Mouse (Mus musculus): ENCODE measurements around the gene Meis1. TPM values are rescaled to one million over a fixed set of nuclear protein-coding genes. Genes with fewer than 3 reads are reported as not detected.

Meis1 gene
- polyA plus RNA-seq, 1 experiment from 2014 or later: 2.8 TPM

DNA sequence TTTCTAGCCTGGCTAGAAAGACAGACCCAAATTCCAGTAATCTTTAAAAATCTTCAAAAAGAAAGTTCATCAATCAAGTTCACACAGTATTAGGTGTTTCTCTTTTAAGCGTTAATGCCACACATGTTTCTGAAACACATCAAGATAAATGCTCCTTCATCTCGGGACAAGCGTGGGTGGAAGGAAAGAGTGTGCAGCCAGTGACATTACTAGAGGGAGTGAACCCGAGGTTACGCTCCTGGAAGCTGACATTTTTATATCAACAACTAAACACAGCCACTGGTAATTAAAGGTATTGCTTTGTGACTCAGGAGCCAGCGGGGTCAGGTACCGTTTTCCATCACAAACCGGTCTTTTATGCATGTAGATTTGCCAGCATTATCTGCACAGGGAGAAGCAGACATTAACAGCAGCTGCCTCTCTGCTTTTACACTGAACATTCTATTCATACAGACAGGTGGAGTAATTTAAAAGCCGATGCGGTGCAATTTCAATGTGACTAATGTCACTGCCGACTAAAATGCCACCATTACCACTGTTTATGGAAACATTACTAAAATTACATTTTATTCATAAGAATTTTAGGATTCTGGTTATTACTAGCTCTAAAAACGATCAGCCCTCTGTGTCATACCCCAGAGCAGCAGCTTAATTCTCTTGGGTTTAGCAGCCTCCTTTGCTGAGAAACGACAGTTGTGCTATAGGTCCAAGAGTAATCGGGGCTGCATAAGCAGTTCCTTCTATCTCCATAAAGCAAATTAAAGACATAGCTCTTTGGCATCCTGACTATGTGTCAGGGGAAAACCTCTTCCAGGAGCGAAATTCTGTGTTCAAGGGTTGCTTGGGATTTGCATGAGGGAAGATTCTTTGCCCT lies 87.5 kb downstream of the Meis1 start:
- no peak overlapping the region for H3K4me3 ChIP-seq (ENCODE audit: inconsistent target)
- 93% methylated on average over 14 of the region's 15 CpGs for WGBS (ENCODE audit: missing documents)
- no peaks in the 10 kb centered on the region for H3K36me3 ChIP-seq (ENCODE audit: inconsistent target)
- H3K79me2 ChIP-seq (ENCODE audit: inconsistent target): no peaks in the 10 kb centered on the region
- H3K27ac ChIP-seq: no peak overlapping the region

DNA sequence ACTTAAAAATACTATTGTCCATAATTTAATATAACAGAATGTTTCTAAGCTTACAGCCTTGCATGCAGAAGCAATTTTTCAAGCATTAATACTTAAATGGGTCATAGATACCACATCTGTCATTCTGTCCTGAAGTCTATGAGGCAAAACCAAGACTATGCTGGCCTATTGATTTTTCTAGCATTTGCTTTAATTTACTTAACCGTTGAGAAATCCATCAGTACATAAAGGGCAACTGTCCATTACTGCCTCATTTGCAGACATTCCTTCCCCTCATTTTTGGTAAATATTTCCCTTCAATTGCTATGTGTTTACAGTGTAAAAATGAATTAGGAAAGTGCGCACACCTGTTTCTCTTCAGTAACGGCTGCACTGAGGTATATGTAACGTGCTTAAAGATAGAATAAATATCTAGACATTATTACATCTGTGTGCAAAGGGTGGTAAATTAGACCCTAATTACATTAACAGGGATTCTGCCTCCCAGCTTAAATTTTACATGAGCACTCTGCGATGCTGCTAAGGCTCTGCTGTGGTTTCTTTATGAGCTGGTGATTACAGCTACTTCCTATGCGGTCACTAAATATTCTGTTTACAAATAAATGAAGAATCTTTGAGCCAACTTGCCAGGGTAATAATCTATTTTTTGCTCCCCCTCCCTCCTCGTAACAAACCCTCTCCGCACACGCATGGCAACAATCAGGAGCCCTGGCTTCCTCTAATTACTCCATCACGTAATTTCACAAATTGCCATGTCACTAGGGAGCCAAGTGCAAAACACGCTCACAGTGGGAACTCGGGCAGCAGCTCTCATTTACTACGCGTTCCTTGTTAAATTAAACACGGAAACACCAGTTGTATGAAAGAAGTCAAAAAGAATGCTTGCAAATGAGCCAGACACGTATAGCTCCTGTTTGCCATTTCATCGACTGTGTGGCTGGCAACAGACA lies 88.7 kb downstream of the Meis1 start:
- Histone ChIP-seq H3K27ac (no peak overlapping the region), H3K79me2 (ENCODE audit: inconsistent target) (no peaks in the 10 kb centered on the region), H3K36me3 (ENCODE audit: inconsistent target) (no peaks in the 10 kb centered on the region), H3K4me3 (ENCODE audit: inconsistent target) (no peak overlapping the region)
- 93% methylated on average over 17 of the region's 17 CpGs for WGBS (ENCODE audit: missing documents)

DNA sequence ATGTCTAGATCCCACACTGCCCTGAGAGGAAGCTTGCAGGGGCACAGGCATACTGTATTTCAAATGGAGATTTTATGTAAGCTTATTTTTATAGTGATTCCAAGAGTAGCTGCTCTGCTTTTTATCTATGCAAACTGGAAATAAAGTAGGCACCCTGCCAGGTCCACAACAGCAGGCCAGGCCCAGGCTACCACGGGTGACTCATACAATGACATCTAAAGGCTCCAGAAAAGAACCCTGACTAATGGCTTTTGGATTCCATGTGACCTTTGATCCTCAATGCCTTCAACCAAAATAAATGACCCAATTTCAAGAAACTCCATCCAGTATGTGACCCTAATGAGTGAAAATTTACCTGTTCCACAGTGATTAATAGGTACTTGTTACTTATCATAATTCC lies 91.4 kb downstream of the Meis1 start:
- no peaks in the 10 kb centered on the region for H3K36me3 ChIP-seq (ENCODE audit: inconsistent target)
- 0% methylated on average over 1 of the region's 1 CpGs for WGBS (ENCODE audit: missing documents)
- no peaks in the 10 kb centered on the region for H3K79me2 ChIP-seq (ENCODE audit: inconsistent target)
- 0 out of 2 replicates have a peak overlapping the region, but pooled peaks have one; percentile 13 for H3K27ac ChIP-seq
- no peak overlapping the region for H3K4me3 ChIP-seq (ENCODE audit: inconsistent target)

DNA sequence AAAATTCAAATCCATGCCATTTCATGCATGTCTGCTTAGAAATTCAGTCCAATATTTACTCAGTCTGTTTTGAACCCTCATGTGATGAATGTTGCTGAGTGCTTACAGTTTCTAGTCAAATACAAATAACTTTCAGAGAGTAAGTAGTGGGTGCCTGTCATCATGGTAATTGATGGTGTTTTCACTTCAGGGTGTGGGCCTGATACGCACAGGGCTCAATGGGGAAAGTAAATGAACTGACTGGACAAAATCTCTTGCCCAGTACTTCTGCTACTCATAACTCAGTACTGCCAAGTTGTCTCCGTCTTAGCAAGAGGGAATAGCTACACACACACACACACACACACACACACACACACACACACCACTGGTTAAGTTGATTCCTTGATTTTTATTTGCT lies 92.0 kb downstream of the Meis1 start:
- Histone ChIP-seq H3K27ac (0 out of 2 replicates have a peak overlapping the region, but pooled peaks have one; percentile 13), H3K79me2 (ENCODE audit: inconsistent target) (no peaks in the 10 kb centered on the region), H3K4me3 (ENCODE audit: inconsistent target) (no peak overlapping the region), H3K36me3 (ENCODE audit: inconsistent target) (no peaks in the 10 kb centered on the region)
- WGBS (ENCODE audit: missing documents): 82% methylated on average over 2 of the region's 2 CpGs

DNA sequence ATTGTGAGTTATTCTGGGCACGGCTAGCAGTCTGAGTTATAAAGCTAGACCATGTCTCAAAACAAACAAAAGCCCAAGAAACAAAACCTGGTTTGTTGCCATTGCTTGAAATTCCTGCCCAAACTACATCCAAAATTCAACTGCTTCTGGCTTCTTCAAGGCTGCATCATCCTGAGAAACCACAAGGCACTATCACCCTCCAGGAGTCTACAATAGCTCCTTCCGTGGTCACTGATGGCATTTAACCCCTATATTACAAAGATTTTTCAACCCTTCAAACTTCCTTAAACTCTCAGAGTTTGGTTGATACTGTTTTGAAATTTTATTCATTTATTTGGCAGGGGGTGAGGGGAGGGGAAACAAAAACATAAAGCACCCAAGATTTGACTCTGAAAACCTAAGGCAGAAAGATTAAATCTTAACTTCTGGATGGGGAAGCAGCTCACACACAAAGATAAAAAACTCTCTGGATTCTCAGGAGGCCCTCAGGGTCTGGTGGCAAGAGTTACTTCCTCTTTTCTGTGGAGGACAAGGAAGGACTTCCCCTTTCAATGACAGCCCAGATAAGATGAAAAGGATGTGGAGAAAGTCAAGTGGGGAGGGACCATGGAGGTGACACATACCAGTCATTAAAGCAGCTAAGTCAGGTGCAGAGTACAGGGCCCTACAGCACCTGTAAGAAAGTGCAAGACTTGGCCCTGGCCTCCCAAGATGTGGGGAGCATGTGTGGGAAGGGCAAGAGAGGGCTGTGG lies 94.0 kb downstream of the Meis1 start:
- WGBS (ENCODE audit: missing documents): 3% methylated on average over 2 of the region's 2 CpGs

DNA sequence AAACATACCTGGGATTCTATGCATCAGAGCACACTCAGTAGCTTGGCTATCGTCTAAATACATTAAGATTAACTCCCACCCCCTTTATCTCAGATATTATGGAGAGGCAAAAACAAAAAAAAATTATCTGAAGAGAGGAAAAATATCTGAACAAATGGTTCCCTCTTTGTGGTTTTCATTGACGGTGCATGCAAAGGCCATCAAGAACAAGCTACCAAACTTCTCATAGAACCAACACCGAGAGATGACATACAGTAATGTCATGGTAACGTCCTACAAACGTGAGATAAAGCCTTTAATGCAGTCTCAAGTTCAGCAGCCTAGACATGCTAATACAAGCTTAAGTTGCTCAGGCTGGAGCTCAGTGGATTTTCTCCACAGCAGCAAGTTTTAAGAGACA lies 95.5 kb downstream of the Meis1 start:
- 46% methylated on average over 5 of the region's 5 CpGs for WGBS (ENCODE audit: missing documents)
- Histone ChIP-seq H3K36me3 (ENCODE audit: inconsistent target) (no peaks in the 10 kb centered on the region), H3K4me3 (ENCODE audit: inconsistent target) (no peak overlapping the region), H3K27ac (no peak overlapping the region), H3K79me2 (ENCODE audit: inconsistent target) (no peaks in the 10 kb centered on the region)

More for the DNA sequence above, 94.0 kb downstream of the Meis1 start:
- Histone ChIP-seq H3K79me2 (ENCODE audit: inconsistent target) (no peaks in the 10 kb centered on the region), H3K27ac (peak overlapping the region; percentile 38), H3K4me3 (ENCODE audit: inconsistent target) (no peak overlapping the region), H3K36me3 (ENCODE audit: inconsistent target) (no peaks in the 10 kb centered on the region)

DNA sequence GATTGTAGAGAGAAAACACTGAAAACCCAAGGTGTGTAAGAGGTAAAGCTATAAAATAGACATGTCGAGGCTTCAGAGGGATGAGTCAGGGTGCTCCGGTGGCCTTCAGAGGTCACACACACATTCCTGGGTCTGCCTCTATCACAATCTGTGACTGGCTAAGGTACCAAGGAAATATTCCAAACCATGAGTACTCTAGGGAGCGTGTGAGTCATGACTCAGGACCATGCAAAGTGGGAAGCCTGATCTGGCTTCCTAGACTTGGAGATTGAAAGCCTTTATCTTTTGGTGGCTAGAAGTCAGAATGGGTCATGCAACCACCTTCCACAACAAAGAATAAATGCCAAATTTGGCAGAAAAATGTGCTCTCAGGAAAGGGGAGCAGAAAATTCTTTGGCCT lies 98.1 kb downstream of the Meis1 start:
- no peaks in the 10 kb centered on the region for H3K79me2 ChIP-seq (ENCODE audit: inconsistent target)
- 100% methylated on average over 3 of the region's 3 CpGs for WGBS (ENCODE audit: missing documents)

DNA sequence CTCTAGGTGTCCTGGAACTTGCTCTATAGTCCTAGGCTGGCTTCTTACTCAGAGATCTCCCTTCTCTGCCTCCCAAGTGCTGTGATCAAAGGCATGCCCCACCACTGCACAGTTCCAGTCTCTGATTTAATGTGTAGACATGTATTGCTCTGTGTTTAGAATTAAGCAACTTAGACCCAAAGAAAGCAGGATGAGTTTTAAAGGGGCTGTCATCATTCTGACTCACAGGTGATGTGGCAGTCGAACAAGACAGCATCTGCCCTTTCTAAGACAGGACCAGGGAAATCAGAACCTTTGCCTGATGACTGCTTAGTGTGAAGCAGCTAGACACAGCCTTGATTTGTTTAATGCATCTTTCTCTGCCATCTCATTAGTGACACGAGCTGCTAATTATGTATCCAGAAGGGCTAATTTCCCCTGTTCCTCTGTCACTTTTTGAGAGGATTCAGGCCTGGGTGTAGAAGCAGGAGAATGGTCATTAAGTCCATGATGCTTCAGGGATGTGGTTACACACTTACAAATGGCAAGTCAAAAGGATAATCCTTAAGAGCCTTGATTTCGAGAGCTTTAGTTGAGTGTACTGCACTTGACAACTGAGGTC lies 99.5 kb downstream of the Meis1 start:
- no peak overlapping the region for H3K4me3 ChIP-seq (ENCODE audit: inconsistent target)
- no peaks in the 10 kb centered on the region for H3K36me3 ChIP-seq (ENCODE audit: inconsistent target)
- no peak overlapping the region for H3K27ac ChIP-seq
- no peaks in the 10 kb centered on the region for H3K79me2 ChIP-seq (ENCODE audit: inconsistent target)
- WGBS (ENCODE audit: missing documents): 100% methylated on average over 3 of the region's 3 CpGs

More for the DNA sequence above, 98.1 kb downstream of the Meis1 start:
- H3K27ac ChIP-seq: no peak overlapping the region
- H3K36me3 ChIP-seq (ENCODE audit: inconsistent target): no peaks in the 10 kb centered on the region
- H3K4me3 ChIP-seq (ENCODE audit: inconsistent target): no peak overlapping the region

DNA sequence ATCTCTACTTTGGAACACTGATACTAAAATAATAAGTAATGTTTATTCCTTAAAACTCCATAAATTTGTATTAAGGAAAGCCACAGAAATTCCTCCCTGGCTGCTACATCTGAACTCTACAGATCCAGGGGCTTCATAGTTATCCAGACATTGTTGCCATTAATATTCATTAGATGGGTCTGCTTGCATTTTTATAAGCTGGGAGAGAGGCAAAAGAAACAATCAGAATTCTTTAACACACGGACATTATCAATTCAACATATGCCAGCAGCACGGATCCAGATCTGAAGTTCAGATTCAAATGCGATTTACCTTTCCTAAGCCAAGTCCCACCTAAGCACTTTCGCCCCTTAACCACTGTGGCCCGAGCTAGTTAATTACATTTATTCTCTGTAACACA lies 100.9 kb downstream of the Meis1 start:
- Histone ChIP-seq H3K79me2 (ENCODE audit: inconsistent target) (no peaks in the 10 kb centered on the region), H3K27ac (no peak overlapping the region), H3K36me3 (ENCODE audit: inconsistent target) (no peaks in the 10 kb centered on the region), H3K4me3 (ENCODE audit: inconsistent target) (no peak overlapping the region)
- WGBS (ENCODE audit: missing documents): 91% methylated on average over 5 of the region's 5 CpGs

DNA sequence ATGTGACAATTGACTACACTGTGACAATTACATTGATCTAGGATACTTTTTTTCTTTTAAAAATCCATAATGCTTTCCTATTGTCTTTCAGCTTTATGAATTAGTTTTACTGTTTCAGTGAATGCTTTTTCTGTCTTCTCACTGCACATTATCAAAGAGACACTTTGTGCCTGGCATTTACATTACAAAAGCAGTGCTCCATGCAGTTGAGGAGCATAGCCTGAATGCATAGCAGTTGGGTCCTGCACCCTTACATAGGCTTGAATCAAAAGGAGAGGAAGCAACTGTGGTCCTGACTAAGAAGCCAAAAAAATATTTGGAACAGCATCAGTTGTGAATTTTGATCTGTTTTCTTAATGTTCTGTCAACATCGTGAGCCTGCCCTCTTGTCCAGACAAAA lies 105.5 kb downstream of the Meis1 start:
- WGBS (ENCODE audit: missing documents): 100% methylated on average over 1 of the region's 1 CpGs
- H3K4me3 ChIP-seq (ENCODE audit: inconsistent target): no peak overlapping the region
- H3K27ac ChIP-seq: no peak overlapping the region
- H3K79me2 ChIP-seq (ENCODE audit: inconsistent target): no peaks in the 10 kb centered on the region
- no peaks in the 10 kb centered on the region for H3K36me3 ChIP-seq (ENCODE audit: inconsistent target)

DNA sequence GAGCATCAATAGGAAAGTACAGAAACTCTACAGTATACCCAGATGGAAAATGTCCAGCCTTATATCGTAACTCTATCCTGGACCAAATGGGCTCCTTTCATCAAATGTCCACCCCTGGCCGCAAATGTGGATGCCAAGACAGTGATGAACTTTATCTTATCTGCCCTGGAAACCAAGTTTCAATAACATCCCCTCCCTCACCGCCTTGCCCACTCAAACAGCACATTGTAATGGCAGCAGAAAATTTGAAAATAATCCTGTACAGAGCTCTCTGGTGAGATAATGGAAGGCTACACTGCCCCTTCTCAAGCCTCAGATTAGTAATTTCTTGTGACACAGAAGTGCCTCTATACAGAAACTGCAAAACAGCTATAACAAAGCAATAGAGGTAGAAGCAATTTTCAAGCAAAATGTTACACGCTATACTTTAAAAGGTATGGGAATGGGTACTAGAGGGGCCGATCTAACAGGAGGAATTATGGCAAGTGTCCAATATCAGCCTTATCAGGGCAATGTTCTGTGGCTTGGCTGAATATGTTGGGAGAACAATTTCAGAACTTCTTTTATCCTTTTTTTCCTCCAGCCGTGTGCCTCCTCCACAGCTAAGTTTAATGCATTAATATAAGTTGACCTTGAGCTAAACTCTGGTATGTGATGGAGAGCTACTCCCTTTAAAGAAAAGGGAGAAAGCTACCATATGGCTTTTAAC lies 106.3 kb downstream of the Meis1 start:
- H3K4me3 ChIP-seq (ENCODE audit: inconsistent target): no peak overlapping the region
- H3K36me3 ChIP-seq (ENCODE audit: inconsistent target): no peaks in the 10 kb centered on the region
- 91% methylated on average over 6 of the region's 6 CpGs for WGBS (ENCODE audit: missing documents)
- no peak overlapping the region for H3K27ac ChIP-seq
- no peaks in the 10 kb centered on the region for H3K79me2 ChIP-seq (ENCODE audit: inconsistent target)

DNA sequence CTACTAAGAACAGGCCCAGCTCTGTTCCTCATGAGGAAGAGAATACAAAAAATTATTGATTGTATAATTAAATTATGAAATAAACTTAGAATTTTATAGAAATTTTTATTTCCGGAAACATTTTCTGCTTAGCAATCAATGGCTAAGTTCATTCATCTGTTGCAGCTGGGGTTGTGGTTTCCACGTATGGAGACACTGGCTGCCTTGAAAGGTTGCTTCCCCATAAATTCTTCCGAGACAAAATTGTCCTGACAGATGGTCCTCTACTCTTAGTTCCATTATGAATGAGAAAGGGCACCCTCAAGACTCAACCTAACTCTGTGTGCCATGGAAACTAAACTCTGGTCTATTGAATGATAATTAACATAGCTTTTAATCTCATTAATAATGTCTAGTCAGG lies 111.9 kb downstream of the Meis1 start:
- no peak overlapping the region for H3K27ac ChIP-seq
- WGBS (ENCODE audit: missing documents): 49% methylated on average over 3 of the region's 3 CpGs
- no peak overlapping the region for H3K4me3 ChIP-seq (ENCODE audit: inconsistent target)
- H3K79me2 ChIP-seq (ENCODE audit: inconsistent target): no peaks in the 10 kb centered on the region
- H3K36me3 ChIP-seq (ENCODE audit: inconsistent target): no peaks in the 10 kb centered on the region

DNA sequence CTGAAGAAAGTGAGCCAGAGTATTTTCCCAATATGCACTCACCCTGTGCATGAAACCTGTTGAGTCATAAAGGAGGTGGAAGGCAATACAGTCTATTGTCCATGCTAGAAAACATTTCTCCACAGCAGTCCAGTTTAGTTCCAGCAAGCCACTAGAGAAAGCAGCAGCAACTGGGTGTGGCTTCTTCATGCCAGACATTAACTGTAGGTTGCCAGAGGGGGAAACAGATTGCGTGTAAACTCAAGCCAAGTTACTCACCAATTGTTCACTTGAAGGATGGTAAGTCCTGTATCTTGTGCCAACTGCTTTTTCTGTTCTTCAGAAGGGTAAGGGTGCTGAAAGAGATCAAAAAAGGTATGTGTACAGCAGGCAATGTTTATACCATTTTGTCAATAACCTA lies 113.4 kb downstream of the Meis1 start:
- no peaks in the 10 kb centered on the region for H3K79me2 ChIP-seq (ENCODE audit: inconsistent target)
- WGBS (ENCODE audit: missing documents): 91% methylated on average over 1 of the region's 1 CpGs
- H3K4me3 ChIP-seq (ENCODE audit: inconsistent target): no peak overlapping the region
- H3K27ac ChIP-seq: no peak overlapping the region
- H3K36me3 ChIP-seq (ENCODE audit: inconsistent target): no peaks in the 10 kb centered on the region

Data from macrophage (primary cell).